Mouse (Mus musculus): ENCODE measurements around the gene Cuedc1.

Gene Cuedc1

DNA sequence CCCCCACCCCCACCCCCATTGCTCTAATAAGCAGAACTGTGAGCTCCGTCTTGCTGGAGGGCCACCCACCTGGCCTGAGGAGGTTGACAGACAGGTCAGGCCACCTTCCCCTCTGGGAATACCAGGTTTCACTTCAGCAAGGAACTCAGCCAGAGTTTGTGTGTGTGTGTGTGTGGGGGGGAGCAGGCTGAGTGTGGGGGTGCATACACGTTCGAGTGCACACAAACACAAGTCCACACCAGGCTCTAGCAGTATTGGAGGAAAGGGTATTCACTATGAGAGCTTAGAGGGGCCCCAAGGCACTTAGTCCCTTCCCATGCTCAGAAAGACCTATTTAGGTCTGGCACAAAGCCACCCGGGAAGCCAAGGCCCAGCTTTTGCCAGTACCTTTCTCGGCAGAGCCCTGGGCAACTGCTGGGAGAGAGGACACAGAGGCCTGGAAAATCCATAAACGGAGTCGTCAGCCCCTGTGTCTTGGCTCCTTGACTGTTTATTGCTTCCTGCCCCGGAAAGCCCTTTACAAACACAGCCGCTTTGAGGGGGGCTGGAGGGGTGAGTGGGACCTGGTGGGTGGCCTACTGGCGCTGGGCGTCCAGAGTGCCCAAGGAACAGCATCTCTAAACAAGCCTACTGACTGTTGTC is 50.9 kb downstream of the Cuedc1 start:
- DNase-seq (ENCODE audit: low spot score in 2 of 2): peak in 1 of 2 experiments; percentile 40

DNA sequence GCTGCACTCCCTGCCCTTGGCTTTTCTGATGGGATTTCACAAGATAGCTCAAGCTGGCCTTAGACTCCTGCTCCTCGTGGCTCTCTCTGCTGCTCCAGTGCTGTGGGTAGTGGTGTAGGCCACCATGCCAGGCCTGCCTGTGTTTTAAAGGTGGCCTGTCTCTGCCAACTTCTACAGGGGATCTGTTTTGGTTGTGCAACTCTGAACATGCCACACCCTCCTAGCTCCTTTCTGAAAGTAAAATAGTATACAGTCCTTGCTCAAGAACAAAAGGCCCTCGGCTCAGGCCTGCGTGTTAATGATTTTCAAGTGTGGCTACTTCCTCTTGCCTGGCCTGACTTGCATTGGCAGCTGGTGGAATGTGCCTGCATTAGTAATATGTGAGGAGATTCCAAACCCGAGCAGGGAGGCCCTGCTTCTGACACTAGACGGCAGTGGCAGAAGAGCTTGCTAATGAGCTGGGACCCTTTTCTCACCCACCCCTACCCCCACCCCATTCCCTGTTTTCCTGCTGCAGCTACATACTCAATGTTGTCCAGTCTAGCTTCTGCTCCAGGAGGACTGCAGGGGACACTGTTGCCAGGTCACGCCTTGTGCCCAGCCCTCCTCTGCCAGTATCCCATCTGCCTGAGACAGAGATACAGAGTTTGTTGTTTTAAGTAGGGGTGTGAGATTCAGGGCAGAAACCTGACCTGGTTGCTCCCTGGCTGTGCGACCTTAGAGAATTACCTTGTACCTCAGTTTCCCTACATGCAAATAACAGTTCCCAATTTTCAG is 53.7 kb downstream of the Cuedc1 start:
- DNase-seq (ENCODE audit: low spot score in 2 of 2): no peak

DNA sequence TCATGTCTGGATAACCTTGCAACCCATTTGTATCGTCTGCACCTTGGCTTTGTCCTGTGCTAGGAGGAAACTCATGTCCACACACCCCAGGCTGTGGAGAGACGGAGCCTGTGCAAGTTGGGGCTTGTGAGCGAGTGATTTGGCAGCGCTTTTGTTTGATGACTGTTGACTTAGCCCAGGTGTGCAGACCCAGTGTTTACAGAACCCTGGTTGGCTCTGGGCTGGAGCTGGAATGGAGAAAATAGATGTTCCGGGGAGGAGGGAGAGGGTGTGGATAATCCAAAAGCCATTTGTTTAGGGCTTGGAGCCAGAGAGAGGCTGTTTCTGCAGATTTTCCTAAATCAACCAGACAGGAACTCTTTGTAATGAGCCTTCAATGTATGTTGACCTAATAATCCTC is 56.0 kb downstream of the Cuedc1 start:
- DNase-seq (ENCODE audit: low spot score in 2 of 2): no peak

DNA sequence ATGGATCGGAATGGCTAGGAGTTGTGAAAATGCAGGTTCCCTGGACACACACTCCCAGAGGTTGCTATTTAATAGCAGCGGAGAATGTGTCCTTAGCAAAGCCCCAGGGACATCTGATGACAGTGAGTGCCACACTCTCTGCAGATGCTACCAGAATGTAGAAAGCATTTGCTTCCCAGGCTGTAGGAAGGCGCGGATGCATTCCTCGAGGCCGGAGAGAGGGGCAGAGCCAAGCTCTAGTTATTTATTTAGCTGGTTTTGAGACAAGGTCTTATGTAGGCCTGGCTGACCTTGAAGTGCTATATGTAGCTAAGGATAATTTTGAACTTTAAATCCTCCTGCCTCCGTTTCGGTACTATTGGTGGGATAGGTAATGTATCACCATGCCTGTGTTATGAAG is 56.6 kb downstream of the Cuedc1 start:
- no peak for DNase-seq (ENCODE audit: low spot score in 2 of 2)

DNA sequence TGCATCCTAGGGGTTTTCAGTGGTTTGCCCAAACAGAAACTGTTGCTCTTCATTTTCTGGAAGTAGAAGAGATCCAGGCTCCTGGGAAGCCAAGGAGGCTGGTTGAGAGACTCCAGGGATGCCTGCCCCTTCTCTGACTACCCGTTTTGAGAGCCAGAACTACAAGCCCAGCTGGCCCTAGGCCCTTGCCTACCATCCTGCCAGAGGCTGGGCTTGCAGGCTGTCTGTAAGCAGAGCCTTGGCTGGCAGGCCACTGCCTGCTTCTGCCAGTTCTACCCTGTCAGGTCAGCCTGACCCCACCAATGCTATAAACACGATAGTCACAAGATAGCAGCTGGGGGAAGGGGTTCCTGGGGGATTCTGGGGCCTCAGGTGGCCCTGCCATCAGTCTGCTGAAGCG is 57.6 kb downstream of the Cuedc1 start:
- peak in 1 of 2 experiments; percentile 30 for DNase-seq (ENCODE audit: low spot score in 2 of 2)

DNA sequence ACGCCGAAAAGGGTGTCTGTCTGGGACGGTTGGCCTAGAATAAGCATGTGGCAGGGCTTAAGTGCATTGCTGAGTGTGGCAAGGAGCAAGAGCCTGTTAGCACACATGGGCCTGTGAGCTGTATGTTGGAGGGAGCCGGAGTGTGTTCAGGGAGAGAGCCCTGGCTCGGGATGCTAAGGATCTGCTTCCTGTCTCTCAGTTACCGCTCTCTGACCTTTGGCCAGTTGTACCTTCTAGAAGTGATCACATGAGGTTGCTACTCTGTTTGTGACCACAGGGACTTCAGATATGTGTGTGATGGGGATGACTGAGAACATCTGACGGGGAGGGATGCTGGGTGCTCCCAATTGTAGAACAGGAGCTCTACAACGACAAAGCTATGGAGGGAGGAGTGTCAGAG is 58.1 kb downstream of the Cuedc1 start:
- DNase-seq (ENCODE audit: low spot score in 2 of 2): no peak

DNA sequence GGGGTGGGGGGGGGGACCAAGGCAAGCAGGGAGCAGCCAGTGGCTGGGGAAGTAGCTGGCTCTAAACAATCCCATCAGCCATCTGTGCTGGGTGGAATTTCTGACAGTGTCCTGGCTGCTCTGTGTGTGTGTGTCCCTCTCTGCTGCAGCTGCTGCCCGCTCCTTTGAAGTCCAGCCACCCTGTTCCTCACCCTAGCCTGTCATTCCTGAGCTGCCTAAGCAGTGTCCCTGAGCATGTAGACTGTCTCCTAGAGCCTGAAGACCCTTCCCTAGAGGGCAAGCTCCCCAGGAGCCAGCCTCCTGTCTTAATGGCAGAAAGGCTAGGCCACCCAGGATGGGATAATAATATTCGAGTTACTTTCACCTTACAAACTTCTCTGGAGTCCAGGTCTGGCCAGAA is 58.5 kb downstream of the Cuedc1 start:
- DNase-seq (ENCODE audit: low spot score in 2 of 2): no peak

DNA sequence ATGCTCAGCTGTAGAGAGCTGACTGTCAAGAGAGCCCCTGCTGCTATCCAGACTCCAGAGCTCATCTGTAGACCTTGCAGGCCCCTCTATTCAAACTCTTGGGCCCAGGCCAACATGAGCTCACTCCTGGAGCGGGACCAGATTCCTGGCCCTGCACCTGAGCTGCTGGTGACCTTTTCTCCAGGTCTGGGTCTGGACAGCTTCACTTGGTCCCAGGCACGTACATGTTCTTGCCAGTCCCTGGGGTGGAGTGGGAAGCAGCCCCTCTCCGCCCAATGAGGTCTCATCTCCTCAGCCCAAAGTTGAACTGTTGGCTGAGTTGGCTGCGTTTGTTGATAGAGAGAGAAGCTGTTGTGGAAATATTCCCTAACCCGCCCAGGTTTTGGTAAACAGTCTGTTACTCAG is 61.0 kb downstream of the Cuedc1 start:
- no peak for DNase-seq (ENCODE audit: low spot score in 2 of 2)

DNA sequence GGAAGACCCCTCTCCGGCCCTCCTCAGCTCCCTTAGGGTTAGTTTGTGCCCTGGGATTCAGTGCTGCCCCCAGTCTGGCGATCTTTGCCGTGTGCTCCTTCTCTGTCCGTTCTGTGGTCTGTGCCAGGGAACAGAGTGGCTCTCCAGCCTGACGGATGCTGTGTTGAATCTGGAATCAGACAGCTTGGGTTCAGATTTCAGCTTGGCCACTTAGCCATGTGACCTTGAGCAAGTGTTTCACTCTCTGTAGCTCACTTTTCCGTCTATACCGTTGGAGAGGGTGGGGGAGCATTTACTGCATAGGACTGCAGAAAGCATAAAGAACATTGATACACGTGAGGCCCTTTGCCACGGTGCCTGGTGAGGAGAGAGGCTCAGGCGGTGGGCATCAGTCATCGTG is 61.5 kb downstream of the Cuedc1 start:
- DNase-seq (ENCODE audit: low spot score in 2 of 2): no peak

DNA sequence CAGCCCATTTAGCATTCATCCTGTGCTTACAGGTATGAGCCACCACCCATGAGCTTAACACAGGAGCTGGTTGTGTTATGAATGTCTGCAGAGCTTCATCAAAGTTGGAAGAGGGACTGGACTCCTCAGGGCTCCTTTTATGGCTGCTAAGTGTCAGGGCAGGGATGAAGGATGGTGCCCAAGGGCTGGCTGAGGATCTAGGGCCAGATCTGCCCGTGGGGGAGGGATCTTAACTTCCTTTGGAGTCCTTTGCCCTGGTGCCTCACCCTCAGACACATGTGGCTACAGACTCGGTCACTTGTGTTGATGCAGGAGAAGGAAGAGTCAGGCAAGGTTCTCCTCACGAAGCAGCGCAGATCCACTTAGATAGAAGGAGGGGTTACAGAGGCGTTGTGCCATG is 62.5 kb downstream of the Cuedc1 start:
- DNase-seq (ENCODE audit: low spot score in 2 of 2): no peak

DNA sequence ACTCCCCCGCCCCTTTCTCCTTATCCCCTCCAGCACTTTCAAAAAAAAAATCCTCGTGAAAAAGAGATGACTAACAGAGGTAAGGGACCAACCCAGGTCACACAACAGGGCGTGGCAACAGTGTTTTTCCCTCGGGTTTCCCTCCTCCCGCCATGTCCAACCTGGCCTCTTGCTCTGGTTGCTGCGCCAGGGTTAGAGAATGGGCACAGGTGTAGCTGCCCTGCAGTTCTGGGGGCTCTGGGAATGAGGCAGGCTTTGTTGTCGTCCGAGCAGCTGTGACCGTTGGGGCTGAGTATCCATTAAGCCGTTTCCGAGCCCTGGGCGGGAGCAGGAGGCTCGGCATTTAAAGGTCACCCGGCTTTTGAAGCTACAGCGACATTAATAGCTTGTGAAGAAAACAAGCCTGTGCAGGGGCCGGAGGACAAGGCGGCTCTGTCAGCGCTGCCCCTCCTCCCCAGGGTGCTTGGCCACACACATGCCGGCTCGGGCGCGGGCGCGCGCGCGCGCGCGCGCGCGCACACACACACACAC is 63.3 kb downstream of the Cuedc1 start:
- DNase-seq (ENCODE audit: low spot score in 2 of 2): peak in 1 of 2 experiments; percentile 58

DNA sequence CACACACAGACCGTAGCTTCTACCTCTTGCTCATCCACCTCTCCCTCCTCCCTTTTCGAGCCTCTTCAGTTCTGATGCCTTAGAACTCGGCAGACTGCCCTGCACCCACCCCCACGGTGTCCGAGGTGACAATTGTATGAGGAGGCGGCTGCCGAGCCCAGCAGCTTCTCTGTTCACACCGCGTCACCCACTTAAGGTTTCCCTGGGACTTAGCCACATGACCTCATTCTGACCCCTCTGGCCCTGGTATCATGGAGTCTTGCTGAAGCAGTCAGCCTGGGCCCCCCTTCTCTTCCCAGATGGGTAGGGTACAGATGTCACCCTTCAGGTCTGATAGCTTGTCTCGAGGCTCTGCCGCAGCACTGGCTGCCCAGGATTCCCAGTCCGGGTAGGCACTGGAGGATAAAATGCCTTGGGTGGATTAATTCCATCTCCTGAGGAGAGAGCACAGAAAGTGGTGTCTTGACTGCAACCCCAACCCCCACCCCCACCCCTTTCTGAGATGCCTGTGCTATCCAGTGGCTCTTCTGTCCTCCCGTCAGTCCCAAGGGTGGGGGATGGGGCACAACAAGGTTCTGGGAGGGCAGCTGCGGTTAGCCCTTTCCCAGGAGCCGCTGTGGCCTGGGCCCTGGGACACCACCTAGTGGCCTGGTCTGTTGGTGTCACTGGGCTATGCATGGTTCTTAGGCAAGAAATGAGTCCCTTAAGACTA is 63.9 kb downstream of the Cuedc1 start:
- peak; percentile 58 to 59 for DNase-seq (ENCODE audit: low spot score in 2 of 2)

DNA sequence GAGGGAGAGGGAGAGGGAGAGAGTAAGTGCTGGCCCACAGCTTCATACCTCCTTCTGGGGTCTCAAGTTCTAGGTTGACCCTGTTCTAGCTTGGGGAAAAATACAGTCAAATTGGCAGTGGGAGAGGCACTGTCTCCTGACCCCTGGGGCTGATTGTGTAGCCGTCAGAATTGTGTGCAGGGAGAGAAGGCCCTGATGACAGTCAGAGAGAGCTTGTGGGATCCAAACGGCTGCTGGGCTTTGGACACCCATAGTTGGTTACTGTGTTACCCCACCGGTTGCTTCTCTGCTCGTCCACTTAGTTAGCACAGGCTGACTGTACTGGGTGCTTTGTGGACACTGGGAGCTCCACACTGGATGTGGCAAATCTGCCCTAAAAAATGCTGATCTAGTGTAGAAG is 64.9 kb downstream of the Cuedc1 start:
- no peak for DNase-seq (ENCODE audit: low spot score in 2 of 2)

DNA sequence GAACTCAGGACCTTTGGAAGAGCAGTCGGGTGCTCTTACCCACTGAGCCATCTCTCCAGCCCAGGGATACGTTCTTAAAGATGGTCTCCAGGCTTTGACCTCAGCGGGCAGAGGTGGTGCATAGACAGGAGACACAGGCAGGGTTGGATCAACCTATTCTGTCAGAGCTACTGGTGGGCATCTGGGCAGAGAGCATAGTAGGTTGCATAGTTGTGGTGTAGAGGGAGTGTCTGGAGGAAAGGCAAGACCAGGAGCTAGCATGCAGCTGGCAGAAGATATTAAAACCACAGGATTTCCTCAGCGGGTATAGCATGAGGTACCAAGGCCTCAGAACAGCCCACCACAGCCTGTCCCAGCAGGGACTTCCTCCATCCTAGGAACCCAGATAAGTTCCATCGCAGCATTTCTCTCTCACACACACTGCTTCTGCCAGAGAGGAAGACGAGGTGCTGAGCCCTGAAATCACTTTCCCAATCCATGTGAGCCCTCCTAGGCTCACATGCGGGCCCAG is 66.4 kb downstream of the Cuedc1 start:
- no peak for DNase-seq (ENCODE audit: low spot score in 2 of 2)

DNA sequence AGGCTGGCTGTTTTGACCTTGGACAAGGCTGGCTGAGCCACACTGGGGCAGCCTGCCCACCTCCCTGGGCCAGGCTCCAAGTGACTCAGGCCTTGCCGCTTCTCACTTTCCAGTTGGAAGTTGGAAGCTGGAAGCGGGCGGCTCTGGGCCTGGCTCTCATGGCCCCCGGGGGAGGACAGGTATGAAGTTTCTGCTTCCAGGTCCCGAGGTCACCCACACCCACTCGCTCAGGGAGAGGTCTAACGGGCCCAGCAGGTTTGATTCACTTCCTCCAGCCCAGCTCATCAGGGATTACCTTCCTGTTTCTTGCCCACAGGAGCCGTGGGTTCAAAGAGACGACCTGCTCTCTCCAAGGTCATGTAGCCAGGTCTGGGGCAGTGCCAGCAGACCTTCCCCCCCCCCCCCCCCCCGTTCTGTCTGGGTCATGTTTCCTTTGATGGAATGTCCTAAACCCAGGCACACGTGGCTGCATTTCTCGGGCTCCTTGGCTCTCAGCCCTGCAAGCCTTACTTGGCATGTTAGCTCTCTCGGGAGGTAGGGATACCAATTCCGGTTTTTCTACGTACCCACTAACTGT is 67.0 kb downstream of the Cuedc1 start:
- no peak for DNase-seq (ENCODE audit: low spot score in 2 of 2)

DNA sequence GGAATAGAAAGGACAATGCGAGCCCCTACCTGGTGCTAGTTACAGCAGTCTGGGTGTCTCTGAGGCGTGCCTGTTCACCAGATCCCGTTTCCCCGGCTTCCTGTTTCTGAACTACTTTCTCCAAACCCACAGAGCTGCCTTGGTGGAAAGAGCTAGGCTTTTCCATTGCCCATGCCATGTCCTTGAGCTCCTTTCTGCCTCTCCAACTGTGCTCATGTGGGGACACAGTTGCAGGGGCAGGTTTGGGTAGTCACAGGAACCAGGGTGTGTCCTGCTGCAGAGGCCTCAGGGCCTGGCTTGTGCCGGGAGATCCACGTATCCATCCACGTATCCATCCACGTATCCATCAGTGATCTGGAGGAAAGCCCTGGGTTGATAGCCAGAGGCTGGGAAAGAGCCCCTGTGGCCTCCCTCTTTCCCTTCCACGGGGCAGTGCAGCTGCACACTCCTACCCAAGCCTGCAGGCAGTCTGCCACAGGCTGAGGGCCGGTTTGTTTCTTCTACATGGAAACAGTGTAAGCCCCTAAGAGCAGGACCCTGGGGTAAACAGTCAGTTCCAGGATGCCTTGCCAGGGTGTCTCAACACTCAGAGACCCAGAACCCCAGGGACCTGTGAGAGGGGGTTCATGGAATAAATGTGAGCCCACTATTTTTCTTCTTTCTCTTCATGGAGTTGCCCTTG is 68.0 kb downstream of the Cuedc1 start:
- DNase-seq (ENCODE audit: low spot score in 2 of 2): no peak

DNA sequence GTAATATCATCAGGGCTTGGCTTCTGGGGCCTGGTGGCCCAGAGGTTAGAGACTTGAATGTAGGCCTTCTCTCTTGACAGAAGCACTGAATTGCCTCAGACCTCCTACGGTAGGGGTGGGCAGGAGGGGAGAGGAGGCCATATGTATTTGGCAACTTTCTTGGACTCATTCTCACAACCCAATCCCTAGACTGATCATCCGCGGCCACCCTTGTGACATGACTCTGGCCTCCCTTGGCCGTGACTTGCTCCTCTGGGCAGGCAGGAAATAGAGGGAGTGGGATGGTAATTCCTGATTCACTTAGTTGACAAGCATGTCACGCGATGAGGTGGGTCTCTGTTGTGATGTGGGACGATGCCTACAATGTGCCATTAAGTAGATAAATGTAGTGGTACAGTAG is 68.6 kb downstream of the Cuedc1 start:
- DNase-seq (ENCODE audit: low spot score in 2 of 2): no peak

DNA sequence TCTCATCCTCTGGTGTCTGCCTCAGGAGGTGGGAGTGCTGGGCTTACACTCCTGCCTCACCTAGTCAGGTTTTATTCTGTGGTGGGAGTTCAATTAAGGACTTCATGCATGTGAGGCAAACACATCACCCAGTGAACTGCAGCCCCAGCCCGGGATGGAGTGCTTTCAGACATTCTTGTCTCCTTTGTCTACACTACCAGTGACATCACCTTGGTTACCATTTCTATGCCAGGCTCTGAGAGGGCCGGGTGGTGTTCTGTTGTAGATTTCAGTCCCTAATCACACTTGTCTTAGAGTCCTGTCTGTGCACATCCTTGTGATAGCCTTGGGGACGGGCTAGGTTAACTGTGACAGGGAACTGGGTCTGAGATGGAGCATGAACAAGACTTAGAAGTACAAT is 70.8 kb downstream of the Cuedc1 start:
- no peak for DNase-seq (ENCODE audit: low spot score in 2 of 2)

DNA sequence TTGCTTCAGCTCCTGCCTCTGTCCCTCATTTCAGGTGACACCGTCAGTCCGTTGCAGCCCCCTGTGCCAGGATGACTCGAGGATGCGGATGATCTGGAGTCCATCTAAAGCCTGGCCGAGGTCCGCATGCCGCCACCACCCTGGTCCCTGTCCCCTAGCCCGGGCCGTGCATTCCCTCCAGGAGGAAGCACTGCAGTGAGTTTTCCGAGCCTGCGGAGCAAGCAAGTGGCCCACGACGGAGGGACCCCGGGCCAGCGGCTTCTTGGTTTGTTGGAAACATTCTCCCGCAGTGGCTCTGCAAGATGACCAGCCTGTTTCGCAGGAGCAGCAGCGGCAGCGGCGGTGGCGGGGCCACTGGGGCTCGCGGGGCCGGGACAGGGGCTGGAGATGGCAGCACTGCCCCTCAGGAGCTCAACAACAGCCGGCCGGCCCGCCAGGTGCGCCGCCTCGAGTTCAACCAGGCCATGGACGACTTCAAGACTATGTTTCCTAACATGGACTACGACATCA is 71.7 kb downstream of the Cuedc1 start:
- DNase-seq (ENCODE audit: low spot score in 2 of 2): no peak

DNA sequence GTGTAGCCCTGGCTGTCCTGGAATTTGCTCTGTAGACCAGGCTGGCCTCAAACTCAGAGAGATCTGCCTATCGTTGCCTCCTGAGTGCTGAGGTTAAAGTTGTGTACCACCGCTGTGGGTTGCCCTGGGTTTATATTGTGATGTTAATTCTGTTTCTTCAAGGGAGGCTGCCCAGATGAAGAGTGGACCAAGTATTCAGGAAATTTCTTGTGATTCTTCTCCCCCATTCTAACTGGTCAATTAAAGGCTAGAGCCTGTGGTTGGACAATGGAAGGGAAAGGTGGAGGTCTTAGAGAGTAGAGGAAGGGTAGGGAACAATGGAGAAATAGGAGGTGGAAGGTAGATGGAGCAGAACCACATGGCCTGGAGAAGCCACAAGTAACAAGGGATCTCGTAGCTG is 72.7 kb downstream of the Cuedc1 start:
- DNase-seq (ENCODE audit: low spot score in 2 of 2): no peak

DNA sequence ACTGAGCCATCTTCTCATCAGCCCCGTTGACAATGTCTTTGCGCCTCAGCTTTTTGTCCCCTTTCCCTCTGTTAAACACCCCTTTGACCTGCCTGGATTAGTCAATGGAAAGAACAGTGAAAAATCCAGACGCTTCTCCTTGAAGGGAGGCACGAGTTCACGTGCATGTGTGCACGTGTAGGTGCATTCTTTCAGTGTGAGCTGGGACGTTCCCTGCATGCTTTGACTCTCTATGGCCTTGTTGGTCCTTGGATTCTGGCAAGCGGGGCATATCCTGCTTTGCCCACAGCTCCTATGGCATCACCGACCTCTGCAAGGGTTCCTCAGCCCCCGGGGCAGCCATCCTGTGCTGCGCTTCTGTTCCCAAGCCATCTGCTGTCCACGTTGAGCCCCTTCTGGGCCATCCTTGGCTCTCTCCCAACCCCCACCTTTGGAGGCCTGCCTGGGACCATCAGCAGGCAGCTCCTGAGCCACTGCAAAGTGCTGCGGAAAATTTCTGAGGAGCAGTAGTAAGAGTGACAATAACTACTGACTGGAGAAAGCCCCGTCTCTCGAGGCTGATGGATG is 74.1 kb downstream of the Cuedc1 start:
- no peak for DNase-seq (ENCODE audit: low spot score in 2 of 2)

Measured in right cerebral cortex, postnatal 36 days (tissue).